Mouse (Mus musculus) cortical plate, adult 2 months (tissue): Measurements from ENCODE around the gene Selenon.

Experiments used
- CTCF ChIP-seq: fragments of 200-500 bp; IDR thresholded peaks from 2 replicates; pipeline ENCODE4 v1.5.1; 2011; ENCODE audit warnings: mild to moderate bottlenecking, control low read depth, low read length; ENCODE audit not compliant: insufficient read depth; ENCODE audit errors: extremely low read depth
- POLR2A ChIP-seq: fragments of 200-500 bp; IDR thresholded peaks from 2 replicates; pipeline ENCODE4 v1.6.1; 2011; ENCODE audit warnings: mild to moderate bottlenecking, low read length, control low read depth; ENCODE audit not compliant: insufficient read depth; ENCODE audit errors: extremely low read depth

DNA sequence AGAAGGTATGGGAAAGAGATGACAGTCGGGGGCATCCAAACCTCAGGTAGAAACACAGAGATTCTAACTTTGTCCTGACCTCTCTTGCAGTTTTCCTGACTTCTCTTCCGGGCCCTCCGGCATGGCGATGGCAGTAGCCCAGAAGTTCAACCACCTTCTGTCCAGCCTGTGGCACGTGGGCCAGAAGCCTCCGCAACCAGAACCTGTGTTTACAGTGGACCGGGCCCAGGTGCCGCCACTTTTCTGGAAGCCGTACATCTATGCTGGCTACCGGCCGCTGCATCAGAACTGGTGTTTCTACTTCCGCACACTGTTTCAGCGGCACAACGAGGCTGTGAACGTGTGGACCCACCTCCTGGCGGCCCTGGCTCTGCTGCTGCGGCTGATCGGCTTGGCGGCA lies 45.3 kb downstream of the Selenon start:
- TF ChIP-seq CTCF: no peak
- no peak for TF ChIP-seq POLR2A
